Mouse (Mus musculus): ENCODE results near the gene Klf6. TPM values are rescaled to one million over a fixed set of nuclear protein-coding genes. Genes with fewer than 3 reads are reported as not detected.

Gene Klf6
- polyA plus RNA-seq, 1 experiment from 2014 or later: 63.8 TPM

GRCm38 (mm10) chr13:5890035-5890434 is 28.8 kb downstream of the Klf6 start:
- no peaks in the 10 kb centered on the region for H3K4me1 ChIP-seq
- ATAC-seq (ENCODE audit: low FRiP score): no peak
- no peaks in the 10 kb centered on the region for H3K9me3 ChIP-seq
- H3K36me3 ChIP-seq (replicated peaks): no peaks in the 10 kb centered on the region
- no peak overlapping the region for H3K9ac ChIP-seq
- no peak overlapping the region for H3K4me3 ChIP-seq (replicated peaks)
- 73% methylated on average over 3 of the region's 3 CpGs for WGBS
- no peak overlapping the region for H3K27ac ChIP-seq
- no peak overlapping the region for H3K4me2 ChIP-seq
- H3K27me3 ChIP-seq: no peaks in the 10 kb centered on the region

GRCm38 (mm10) chr13:5892684-5893447 is 31.6 kb downstream of the Klf6 start:
- Histone ChIP-seq H3K4me1 (no peaks in the 10 kb centered on the region), H3K4me2 (no peak overlapping the region), H3K36me3 (replicated peaks) (no peaks in the 10 kb centered on the region), H3K27ac (no peak overlapping the region), H3K9ac (no peak overlapping the region), H3K4me3 (replicated peaks) (no peak overlapping the region), H3K9me3 (no peaks in the 10 kb centered on the region), H3K27me3 (no peaks in the 10 kb centered on the region)
- WGBS: 81% methylated on average over 9 of the region's 9 CpGs
- ATAC-seq (ENCODE audit: low FRiP score): no peak

- 74% methylated on average over 3 of the region's 3 CpGs for WGBS
- no peaks in the 10 kb centered on the region for H3K9me3 ChIP-seq
Observed at GRCm38 (mm10) chr13:5894910-5895309, 33.6 kb downstream of the Klf6 start.

GRCm38 (mm10) chr13:5895851-5896250 is 34.6 kb downstream of the Klf6 start:
- no peaks in the 10 kb centered on the region for H3K9me3 ChIP-seq
- H3K4me1 ChIP-seq: no peaks in the 10 kb centered on the region
- no peak overlapping the region for H3K4me3 ChIP-seq (replicated peaks)
- WGBS: 74% methylated on average over 3 of the region's 3 CpGs
- no peaks in the 10 kb centered on the region for H3K36me3 ChIP-seq (replicated peaks)
- H3K4me2 ChIP-seq: no peak overlapping the region
- H3K27ac ChIP-seq: no peak overlapping the region
- no peak overlapping the region for H3K9ac ChIP-seq
- ATAC-seq (ENCODE audit: low FRiP score): no peak
- no peaks in the 10 kb centered on the region for H3K27me3 ChIP-seq

More at GRCm38 (mm10) chr13:5894910-5895309, 33.6 kb downstream of the Klf6 start:
- Histone ChIP-seq H3K4me3 (replicated peaks) (no peak overlapping the region), H3K27ac (no peak overlapping the region), H3K4me1 (no peaks in the 10 kb centered on the region), H3K9ac (no peak overlapping the region), H3K36me3 (replicated peaks) (no peaks in the 10 kb centered on the region), H3K27me3 (no peaks in the 10 kb centered on the region), H3K4me2 (no peak overlapping the region)
- no peak for ATAC-seq (ENCODE audit: low FRiP score)

- Histone ChIP-seq H3K36me3 (replicated peaks) (no peaks in the 10 kb centered on the region), H3K4me3 (replicated peaks) (no peak overlapping the region), H3K9ac (no peak overlapping the region), H3K9me3 (no peaks in the 10 kb centered on the region), H3K27me3 (no peaks in the 10 kb centered on the region), H3K27ac (no peak overlapping the region), H3K4me2 (no peak overlapping the region), H3K4me1 (no peaks in the 10 kb centered on the region)
- WGBS: 75% methylated on average over 14 of the region's 14 CpGs
- no peak for ATAC-seq (ENCODE audit: low FRiP score)
Observed at GRCm38 (mm10) chr13:5897176-5897959, 36.1 kb downstream of the Klf6 start.

GRCm38 (mm10) chr13:5899021-5899420 is 37.7 kb downstream of the Klf6 start:
- no peak for ATAC-seq (ENCODE audit: low FRiP score)

GRCm38 (mm10) chr13:5899641-5900040 is 38.4 kb downstream of the Klf6 start:
- no peak overlapping the region for H3K4me3 ChIP-seq (replicated peaks)
- 29% methylated on average over 3 of the region's 3 CpGs for WGBS
- H3K27ac ChIP-seq: no peak overlapping the region
- no peaks in the 10 kb centered on the region for H3K4me1 ChIP-seq
- H3K36me3 ChIP-seq (replicated peaks): no peaks in the 10 kb centered on the region
- H3K9me3 ChIP-seq: no peaks in the 10 kb centered on the region
- no peaks in the 10 kb centered on the region for H3K27me3 ChIP-seq
- ATAC-seq (ENCODE audit: low FRiP score): no peak
- H3K9ac ChIP-seq: no peak overlapping the region
- H3K4me2 ChIP-seq: no peak overlapping the region

More at GRCm38 (mm10) chr13:5899021-5899420, 37.7 kb downstream of the Klf6 start:
- no peak overlapping the region for H3K27ac ChIP-seq
- H3K9me3 ChIP-seq: no peaks in the 10 kb centered on the region
- no peaks in the 10 kb centered on the region for H3K36me3 ChIP-seq (replicated peaks)
- no peaks in the 10 kb centered on the region for H3K27me3 ChIP-seq
- WGBS: 73% methylated on average over 1 of the region's 1 CpGs
- H3K4me1 ChIP-seq: no peaks in the 10 kb centered on the region
- H3K4me2 ChIP-seq: no peak overlapping the region
- H3K9ac ChIP-seq: no peak overlapping the region
- H3K4me3 ChIP-seq (replicated peaks): no peak overlapping the region

GRCm38 (mm10) chr13:5913201-5913600 is 51.9 kb downstream of the Klf6 start:
- ATAC-seq (ENCODE audit: low FRiP score): no peak

GRCm38 (mm10) chr13:5917360-5917759 is 56.1 kb downstream of the Klf6 start:
- Histone ChIP-seq H3K4me2 (no peak overlapping the region), H3K27ac (no peak overlapping the region), H3K27me3 (no peaks in the 10 kb centered on the region), H3K9me3 (no peaks in the 10 kb centered on the region), H3K4me3 (replicated peaks) (no peak overlapping the region), H3K4me1 (no peaks in the 10 kb centered on the region), H3K36me3 (replicated peaks) (no peaks in the 10 kb centered on the region), H3K9ac (no peak overlapping the region)
- no peak for ATAC-seq (ENCODE audit: low FRiP score)

More at GRCm38 (mm10) chr13:5913201-5913600, 51.9 kb downstream of the Klf6 start:
- Histone ChIP-seq H3K36me3 (replicated peaks) (no peaks in the 10 kb centered on the region), H3K4me2 (no peak overlapping the region), H3K4me1 (no peaks in the 10 kb centered on the region), H3K4me3 (replicated peaks) (no peak overlapping the region), H3K27me3 (no peaks in the 10 kb centered on the region), H3K9me3 (no peaks in the 10 kb centered on the region), H3K9ac (no peak overlapping the region), H3K27ac (no peak overlapping the region)
- WGBS: 77% methylated on average over 3 of the region's 3 CpGs

- no peak for ATAC-seq (ENCODE audit: low FRiP score)
- no peaks in the 10 kb centered on the region for H3K9me3 ChIP-seq
- no peaks in the 10 kb centered on the region for H3K27me3 ChIP-seq
- H3K4me2 ChIP-seq: no peak overlapping the region
- H3K4me3 ChIP-seq (replicated peaks): no peak overlapping the region
- 90% methylated on average over 4 of the region's 4 CpGs for WGBS
- H3K4me1 ChIP-seq: no peaks in the 10 kb centered on the region
- no peaks in the 10 kb centered on the region for H3K36me3 ChIP-seq (replicated peaks)
- no peak overlapping the region for H3K27ac ChIP-seq
- no peak overlapping the region for H3K9ac ChIP-seq
Observed at GRCm38 (mm10) chr13:5919966-5920365, 58.7 kb downstream of the Klf6 start.

All from forebrain, embryonic 12.5 days (tissue).